Mouse (Mus musculus): ENCODE measurements around the gene 4930519P11Rik.
A peak's percentile ranks its signal among the peaks of the same experiment; 100 is the strongest.

Gene 4930519P11Rik

DNA sequence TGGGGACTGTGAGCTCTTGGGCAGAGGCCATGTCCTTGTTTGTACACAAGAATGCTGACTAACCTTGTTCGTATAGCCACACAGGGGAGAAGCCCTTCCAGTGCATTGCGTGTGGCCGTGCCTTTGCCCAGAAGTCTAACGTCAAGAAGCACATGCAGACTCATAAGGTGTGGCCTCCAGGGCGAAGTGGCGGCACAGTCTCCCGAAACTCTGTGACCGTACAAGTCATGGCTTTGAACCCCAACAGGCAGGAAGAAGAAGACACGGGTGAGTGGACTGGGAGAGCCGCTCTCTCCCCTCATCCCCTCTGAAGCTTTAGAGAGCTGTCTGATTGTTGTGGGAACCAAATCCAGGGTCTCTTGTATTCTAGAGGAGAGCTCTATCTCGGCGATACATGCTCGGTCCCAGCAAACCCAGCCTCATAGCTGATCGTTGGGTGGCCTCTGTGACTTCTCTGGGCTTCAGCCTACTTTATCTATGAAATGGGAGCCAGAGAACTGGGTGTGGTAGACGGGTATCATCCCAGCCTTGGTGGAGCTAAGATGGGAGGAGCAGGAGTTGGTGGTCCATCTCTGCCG is 19.1 kb upstream of the 4930519P11Rik start:
- no peak for DNase-seq (ENCODE audit: low spot score in 2 of 2)

DNA sequence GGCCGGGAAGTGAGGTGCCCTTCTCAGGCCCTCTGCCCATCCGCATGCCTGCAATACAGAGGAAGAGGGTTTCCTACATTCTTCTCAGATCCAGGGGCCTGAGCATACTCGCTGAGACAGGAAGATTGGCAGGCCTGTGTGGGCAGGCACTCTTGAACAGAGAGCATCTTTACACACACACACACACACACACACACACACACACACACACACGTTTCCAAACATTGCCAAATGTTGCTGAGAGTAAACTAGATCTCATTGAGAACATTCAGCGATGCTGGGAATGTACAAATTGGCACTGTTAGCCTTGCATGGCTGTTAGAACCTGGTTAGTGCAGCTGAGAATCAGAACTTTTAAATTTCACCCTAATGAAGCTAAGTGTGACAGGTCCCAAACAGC is 17.3 kb upstream of the 4930519P11Rik start:
- no peak for DNase-seq (ENCODE audit: low spot score in 2 of 2)

DNA sequence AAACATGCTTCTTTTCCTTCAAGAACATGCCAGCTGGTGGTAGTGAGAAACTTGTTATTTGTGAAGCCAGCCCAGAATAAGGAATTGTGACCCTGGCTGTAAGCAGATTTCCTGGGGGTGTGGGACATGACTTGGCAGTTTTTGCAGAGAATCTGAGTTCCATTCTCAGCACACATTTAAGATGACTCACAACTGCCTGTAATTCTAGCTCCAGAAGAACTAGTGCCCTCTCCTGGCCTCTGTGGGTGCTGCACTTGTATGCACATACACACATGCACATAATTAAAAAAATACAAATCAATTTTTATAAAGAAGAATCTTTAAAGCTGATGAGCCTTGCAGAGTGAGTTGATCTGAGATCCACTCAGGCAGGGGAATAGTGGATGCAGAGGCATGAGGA is 10.9 kb upstream of the 4930519P11Rik start:
- no peak for DNase-seq (ENCODE audit: low spot score in 2 of 2)

DNA sequence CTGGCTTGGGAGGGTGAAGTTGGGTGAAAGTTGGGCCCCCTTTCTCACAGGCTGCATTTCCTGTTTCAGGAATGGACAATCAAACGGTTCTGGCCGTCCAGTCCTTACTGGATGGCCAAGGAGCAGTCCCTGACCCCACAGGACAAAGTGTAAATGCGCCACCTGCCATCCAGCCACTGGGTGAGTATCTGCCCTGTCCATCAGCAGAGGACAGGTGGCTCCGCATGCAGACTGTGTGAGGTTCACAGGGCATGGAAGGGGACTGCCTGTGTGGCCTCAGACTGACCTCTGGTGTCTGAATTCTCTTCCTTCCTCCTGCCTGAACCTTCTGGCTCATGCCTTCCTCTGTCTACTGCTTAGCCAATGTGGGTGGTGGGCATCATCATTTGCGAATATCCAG is 8.4 kb upstream of the 4930519P11Rik start:
- no peak for DNase-seq (ENCODE audit: low spot score in 2 of 2)

DNA sequence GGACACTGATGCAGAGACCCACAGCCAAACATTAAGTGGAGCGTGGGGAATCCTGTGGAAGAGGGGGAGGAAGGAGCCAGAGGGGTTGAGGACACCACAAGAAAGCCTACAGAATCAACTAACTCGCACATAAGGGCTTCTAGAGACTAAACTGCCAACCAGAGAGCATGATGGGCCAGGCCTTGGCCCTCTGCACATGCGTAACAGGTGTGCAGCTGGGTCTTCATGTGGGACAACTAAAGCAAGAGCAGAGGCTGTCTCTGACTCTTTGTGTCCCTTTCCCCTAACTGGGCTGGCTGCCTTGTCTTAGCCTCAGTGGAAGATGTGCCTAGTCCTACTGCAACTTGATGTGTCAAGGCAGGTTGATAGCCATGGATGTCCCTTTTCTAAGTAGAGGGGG is 3.8 kb upstream of the 4930519P11Rik start:
- no peak for DNase-seq (ENCODE audit: low spot score in 2 of 2)

DNA sequence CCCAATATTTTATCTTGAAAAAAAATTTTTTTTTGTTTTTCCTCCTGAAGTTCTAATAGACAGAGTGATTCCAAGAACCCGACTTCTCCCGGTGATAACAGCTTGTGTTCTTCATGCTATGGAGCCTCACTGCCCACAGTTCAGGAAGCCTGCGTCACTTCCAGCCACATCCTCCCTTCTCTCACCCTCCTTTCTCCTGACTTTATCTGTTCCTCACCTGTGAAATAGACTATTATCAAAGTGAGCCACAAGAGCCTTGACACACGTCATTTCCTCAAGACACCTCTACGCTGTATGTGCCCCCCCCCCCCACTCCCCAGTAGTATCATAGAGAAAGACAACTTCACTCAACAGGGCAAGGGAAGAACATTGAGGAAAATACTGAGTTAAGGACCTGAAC is 2.4 kb upstream of the 4930519P11Rik start:
- DNase-seq (ENCODE audit: low spot score in 2 of 2), result no peak

DNA sequence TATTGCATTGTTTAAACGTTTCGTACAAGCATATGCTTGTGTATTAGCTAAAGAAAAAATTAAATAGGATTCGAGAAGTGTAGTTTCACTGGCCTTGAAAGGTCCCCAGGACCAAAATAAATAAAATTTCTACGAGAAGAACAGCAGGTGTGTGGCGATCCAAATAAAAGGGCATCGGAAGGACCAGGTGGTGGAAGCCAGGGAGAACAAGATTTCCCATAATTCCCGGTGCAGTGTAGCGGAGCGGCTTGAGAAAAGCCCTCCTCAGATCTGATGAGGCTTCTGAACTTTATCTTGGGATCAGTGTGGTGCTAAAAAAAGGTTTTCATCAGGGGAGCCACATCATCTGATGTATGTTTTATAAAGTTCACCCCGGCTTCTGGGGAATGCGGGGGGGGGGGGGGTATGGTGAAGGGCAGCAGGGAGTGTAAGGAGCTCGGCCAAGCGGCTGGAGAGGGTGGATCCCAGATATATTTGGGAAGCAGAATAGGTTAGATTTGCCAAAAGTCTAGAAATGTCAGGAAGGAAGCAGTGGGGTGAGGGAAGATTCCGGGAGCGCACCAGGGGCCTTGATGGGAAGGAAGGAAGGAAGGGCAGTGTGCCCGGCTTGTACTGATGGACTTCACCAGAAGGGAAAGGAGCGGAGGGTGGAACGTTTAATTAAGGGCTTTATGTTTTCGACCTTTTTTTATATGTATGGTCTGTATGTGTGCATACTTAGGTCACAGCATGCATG is 1.8 kb upstream of the 4930519P11Rik start:
- no peak for DNase-seq (ENCODE audit: low spot score in 2 of 2)

DNA sequence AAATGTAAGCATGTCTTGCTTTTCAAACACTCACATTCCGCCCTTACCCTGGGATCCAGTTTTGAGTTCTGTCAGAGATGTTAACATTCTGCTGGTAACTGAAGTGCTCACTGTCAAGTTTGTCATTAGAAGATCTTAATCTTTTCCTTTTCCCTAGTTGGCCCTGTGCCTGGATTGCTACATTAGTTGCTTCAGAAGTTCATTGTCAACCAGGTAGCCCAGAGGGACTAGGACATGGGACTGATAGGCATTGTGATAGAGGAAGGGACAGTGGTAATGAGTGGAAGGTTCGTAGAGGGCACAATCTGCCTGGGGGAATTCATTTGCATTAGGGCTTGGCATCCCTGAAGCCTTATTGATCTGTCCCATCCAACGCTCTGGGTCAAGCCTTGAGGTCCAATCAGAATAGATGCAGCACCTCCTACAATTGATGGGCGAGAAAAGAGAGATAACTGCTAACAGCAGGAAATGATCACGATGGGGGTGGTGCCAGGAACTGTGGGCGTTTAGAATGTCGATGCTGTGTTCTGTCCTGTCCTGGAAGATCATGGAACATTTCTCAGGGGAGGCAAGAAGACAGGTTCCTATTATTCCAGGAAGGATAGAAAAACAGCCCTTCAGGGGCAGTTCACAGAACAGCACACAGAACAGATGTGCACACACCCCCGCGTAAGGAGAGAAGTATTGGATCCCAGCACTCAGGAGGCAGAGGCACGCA is 4.0 kb downstream of the 4930519P11Rik start:
- DNase-seq (ENCODE audit: low spot score in 2 of 2), result no peak

DNA sequence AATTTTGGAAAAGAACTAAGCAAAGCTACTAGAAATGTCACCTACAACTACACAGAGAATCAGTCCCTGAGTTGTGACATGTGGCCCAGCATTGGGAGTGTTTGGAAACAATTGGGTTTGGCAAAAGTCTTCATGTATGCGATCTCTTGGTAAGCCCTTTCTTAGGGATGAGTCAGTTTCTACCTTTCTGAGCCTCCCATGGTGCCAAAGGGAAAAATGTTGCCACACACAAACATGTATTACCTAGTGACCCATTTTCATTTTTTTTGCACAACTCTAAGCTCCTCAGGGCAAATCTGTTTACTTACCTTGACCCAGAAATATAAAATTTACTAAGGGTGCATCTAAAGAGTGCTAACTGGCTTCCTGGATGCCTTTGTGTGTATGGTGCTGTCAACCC is 6.3 kb downstream of the 4930519P11Rik start:
- DNase-seq (ENCODE audit: low spot score in 2 of 2), result no peak

DNA sequence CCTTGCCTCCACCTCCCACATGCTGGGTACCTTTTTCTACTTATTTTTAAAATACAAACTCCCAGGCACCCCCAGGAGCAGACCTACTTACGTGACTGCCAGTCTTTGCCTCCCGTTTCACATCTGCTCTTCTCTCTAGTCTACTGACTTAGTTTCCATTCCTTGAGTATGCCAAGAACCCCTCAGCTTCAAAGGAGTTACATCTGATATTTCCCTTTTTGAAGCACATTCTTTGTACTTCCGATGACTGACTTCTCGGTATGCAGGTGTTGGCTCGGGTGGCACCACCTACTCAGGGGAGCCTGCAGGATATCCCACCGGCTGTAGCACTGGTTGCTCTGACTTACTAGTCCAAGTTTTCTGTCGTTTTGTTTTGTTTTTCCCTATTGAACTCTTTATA is 9.1 kb downstream of the 4930519P11Rik start:
- DNase-seq (ENCODE audit: low spot score in 2 of 2), result no peak

DNA sequence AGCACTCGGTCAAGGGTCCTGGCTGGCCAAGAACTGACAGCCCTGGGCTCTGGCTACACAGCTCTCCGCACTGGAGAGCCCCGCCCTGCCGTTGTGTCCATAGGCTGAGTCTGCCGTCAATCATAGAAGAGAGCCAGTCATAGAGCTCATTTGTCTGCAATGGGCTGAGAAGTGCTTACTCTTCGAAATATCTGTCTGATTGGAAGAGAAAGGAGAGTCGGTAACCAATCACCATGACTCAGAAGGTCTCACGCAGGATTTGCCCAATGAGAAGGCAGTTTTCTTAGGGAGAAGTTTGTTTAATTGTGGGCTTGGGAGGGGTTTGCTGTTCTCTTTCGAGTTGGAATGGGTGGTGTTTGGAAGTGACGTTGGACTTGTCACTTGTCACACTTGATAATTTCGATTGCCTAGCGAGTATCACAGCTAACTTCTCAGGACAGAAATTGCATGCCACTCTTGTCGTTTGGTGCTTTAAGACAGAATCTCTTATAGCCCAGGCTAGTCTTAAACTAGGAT is 9.5 kb downstream of the 4930519P11Rik start, which contains the start of gene Pxmp4:
Gene Pxmp4 (minus strand): TSS at position 71 of the 516 bp plus-strand sequence.
- peak; percentile 99 to 100 for DNase-seq (ENCODE audit: low spot score in 2 of 2)

DNA sequence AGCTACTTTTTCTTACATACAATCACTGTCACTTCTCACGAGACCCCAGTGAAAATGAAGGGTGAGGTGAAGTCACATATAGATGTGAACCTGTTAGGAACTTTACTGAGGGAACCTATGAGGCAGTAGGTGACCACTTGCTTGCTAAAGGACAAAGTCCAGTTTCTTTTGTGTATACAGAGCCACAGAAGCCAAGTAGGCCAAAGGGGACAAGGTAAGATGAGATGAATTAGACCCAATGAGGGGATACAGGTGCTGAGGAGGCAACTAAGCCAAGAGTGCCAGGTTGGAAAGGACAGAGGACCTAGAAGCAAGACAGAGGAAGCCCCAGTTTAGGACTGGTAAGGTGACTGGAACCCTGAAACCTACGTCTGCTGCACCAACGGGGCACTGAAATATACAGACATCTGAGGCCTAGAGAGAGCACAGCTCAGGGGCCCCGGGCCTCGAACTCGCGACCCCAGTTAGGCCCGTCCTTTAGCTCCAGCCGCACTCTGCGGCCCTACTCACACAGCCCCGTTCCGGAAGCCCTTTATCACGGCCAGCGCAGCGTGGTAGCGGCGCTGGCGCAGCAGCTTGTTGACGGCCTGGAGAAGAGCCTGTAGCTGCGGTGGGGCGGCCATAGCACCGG is 10.1 kb downstream of the 4930519P11Rik start:
- DNase-seq (ENCODE audit: low spot score in 2 of 2), result no peak

DNA sequence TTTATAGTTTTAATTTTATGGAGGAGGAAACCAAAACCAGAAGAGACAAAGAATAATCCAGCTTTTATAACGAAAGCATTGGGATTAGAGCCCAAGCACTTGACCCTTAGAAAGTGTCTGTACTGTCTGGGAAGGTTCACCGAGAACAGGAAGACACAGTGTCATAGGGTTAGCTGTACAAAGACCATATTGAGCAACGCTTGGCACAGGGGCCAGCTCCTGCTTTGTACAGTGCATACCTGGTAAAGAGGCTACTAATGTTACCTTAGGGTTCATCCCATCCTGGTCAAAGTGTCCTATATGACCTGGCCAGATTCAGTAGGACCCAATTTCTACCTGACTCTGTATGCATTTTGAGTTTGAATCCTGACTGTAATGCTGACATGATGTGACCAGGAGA is 11.9 kb downstream of the 4930519P11Rik start:
- no peak for DNase-seq (ENCODE audit: low spot score in 2 of 2)

DNA sequence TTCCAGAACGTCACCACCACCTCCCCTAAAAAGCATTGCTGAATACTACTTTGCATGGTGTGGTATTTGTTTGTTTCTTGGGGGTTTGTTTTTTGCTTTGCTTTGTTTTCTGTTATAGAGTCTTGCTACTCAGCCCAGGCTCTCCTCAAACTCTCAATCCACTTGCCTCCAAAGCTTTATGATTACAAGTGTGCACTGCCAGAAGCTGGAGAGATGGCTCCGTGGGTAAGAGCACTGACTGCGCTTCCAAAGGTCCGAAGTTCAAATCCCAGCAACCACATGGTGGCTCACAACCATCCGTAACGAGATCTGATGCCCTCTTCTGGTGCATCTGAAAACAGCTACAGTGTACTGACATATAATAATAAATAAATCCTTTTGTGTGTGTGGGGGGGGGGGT is 12.7 kb downstream of the 4930519P11Rik start:
- DNase-seq (ENCODE audit: low spot score in 2 of 2), result no peak

DNA sequence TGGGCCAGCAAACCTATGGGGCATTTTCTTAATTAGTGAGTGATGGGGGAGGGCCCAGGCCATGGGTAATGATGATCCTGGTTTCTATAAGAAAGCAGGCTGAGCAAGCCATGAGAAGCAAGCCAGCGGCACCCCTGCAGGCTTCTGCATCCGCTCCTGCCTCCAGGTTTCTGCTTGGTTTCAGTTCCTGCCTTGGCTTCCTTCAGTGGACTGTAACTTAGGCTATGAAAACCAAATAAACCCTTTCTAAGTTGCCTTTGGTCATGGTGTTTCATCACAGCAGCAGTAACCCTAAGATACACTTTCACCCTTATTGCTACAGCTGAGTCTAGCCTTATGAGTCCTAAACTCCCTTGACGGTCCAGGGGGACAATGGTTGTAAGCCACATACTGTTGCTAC is 15.8 kb downstream of the 4930519P11Rik start:
- no peak for DNase-seq (ENCODE audit: low spot score in 2 of 2)

DNA sequence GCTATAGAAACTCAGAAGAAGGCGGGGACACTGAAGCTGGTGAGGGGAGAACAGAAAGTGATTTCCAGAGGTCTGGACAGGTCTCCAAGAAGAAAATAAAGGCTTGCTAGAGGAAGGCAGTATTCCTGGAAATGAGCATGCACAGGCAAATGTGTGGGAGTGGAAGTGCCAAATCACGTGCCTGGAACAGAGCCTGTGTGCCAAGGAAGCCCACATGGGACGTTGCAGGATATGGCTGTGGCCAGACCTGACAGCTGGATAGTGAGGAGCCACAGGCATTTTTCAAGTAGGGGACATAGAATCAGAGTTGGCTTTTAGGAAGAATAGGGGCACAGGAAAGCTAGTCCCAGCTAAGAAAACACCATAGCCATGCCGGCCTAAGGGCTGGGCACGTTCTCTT is 17.5 kb downstream of the 4930519P11Rik start:
- peak in 1 of 2 experiments; percentile 35 for DNase-seq (ENCODE audit: low spot score in 2 of 2)

DNA sequence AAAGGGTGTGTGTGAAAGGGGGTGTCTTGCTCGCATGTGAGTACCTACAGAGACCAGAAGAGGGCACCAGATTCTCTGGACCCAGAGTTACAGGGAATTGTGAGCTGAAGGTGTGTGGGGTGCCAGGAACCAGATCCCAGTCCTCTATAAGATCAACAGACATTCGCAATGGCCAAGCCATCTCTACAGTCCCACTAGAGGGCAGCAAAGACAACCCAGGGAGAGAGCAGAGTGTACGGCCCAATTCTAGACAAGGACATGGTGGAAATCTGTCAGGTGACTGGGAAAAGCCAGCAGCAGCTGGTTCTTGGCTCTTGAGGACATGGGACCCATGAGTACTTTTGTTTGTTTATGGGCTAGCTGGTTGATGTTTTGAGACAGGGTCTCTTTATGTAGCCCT is 20.2 kb downstream of the 4930519P11Rik start:
- DNase-seq (ENCODE audit: low spot score in 2 of 2), result no peak

DNA sequence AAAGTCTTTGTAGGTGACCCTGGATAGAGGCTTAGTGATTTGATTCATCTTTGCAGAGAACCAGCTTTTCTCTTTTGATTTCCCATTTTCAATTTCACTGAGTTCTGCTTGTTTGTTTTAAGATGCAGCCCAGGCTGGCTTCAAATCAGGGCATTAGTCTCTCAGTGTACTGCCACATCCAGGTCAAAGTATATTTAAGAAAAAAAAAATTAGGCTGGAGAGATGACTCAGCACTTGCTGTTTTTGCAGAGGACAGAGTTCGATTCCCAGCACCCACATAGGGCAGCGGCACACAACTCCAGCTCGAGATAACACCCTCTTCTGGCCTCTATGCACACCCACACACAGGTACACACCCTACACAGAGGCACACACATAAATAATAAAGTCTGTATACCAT is 22.0 kb downstream of the 4930519P11Rik start:
- DNase-seq (ENCODE audit: low spot score in 2 of 2), result no peak

DNA sequence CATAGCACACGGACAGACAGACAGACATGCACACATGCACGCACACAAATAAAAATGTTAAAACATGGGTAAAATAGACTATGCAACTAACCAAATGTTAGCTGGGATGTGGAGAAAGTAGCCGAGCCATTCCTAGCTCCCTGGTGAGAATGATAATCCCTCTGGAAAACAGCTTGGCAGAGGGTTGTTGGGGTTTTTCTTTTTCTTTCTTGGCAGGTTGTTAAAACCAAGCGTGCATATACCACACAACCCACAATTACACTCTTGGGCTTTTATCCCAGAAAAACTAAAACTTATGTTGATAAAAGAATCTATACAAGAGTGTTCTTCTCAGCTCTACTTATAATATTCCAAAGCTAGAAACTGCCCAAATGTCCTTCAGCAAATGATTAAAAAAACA is 24.2 kb downstream of the 4930519P11Rik start:
- peak in 1 of 2 experiments; percentile 38 for DNase-seq (ENCODE audit: low spot score in 2 of 2)

DNA sequence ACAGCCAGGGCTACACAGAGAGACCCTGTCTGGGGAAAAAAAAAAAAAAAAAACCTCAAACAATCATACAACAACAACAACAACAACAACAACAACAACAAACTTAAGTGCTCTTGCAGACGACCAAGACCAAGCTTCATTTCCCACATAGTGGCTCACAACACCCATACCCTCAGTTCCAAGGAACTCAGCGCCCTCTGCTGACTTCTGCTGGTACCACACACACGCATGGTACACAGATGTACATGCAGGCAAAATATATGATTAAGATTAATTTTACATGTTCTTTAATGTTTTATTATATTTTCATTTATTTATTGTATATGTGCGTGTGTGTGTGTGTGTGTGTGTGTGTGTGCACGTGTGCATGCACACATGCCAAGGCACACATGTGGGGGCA is 26.8 kb downstream of the 4930519P11Rik start:
- DNase-seq (ENCODE audit: low spot score in 2 of 2), result no peak

DNA sequence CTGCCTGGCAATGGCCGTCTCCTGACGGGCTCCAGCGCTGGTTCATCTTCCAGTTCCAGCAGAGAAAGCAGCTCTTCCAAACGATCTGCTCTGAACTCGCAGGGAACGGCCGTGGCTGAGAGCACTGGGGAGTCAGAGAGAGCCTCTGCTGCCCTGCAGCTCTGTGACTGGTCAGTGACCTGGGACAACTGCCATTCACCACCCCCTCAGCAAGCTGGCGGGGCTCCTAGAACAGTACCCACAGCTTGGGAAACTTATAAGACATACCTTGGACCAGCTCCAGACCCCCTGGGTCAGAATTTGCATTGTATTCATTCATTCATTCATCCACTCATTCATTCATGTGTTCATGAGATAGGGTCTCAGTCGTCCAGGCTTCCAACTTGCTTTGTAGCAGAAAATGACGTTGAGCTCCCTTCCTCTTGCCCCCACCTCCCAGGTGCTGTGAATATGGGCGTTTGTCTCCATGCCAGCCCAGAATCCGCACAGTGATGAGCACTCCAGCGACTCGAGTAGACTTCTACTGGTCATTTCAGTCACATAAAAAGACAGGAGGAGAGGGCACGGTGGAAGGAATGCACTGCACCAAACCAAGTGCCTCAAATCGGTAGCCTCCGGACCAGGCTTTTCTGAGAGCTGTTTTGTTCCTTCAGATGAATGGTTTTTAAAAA is 28.2 kb downstream of the 4930519P11Rik start:
- DNase-seq (ENCODE audit: low spot score in 2 of 2), result no peak

Measured in frontal cortex, postnatal 36 days (tissue).